Mouse (Mus musculus) MEL (cell line): ENCODE data around the gene Tatdn2. TPM values are rescaled to one million over a fixed set of nuclear protein-coding genes. Genes with fewer than 3 reads are reported as not detected.

Experiments used
- DNase-seq: peaks from one replicate; pipeline ENCODE4 v3.0.0; 2011; ENCODE audit warnings: low read depth, low spot score
- H3K27ac ChIP-seq: 2 replicates; pipeline ENCODE4 v1.5.1; 2012; ENCODE audit warnings: low read depth, mild to moderate bottlenecking, control low read depth, low read length, moderate library complexity; ENCODE audit not compliant: control insufficient read depth
- H3K27me3 ChIP-seq, 2 experiments: fragments of 150-350 bp in 1 of 2; sonication (generic) in 1 of 2; 2 replicates each; pipeline ENCODE4 v1.6.1; 2012; ENCODE audit warnings: low read length in 2 of 2, mild to moderate bottlenecking in 2 of 2, improper control_type of control experiment in 1 of 2, moderate library complexity in 1 of 2; ENCODE audit not compliant: insufficient read depth in 2 of 2, control insufficient read depth in 1 of 2
- H3K36me3 ChIP-seq, 2 experiments: 2 replicates each; pipeline ENCODE4 v1.6.1; 2012 to 2014; ENCODE audit warnings: low read length in 2 of 2, improper control_type of control experiment in 1 of 2, inconsistent platforms in 1 of 2, mild to moderate bottlenecking in 1 of 2; ENCODE audit not compliant: insufficient read depth in 2 of 2, control insufficient read depth in 1 of 2
- H3K4me1 ChIP-seq, 2 experiments: fragments of 150-350 bp in 1 of 2; sonication (generic) in 1 of 2; 2 replicates each; pipeline ENCODE4 v1.6.1; 2012; ENCODE audit warnings: low read length in 2 of 2, improper control_type of control experiment in 1 of 2, mild to moderate bottlenecking in 1 of 2; ENCODE audit not compliant: insufficient read depth in 2 of 2, control insufficient read depth in 1 of 2
- H3K4me3 ChIP-seq, 2 experiments: fragments of 150-350 bp in 1 of 2; sonication (generic) in 1 of 2; 2 replicates each; pipeline ENCODE4 v1.5.1; 2012; ENCODE audit warnings: low read depth in 2 of 2, low read length in 2 of 2, mild to moderate bottlenecking in 2 of 2, moderate library complexity in 2 of 2, control low read depth in 1 of 2, improper control_type of control experiment in 1 of 2; ENCODE audit not compliant: control insufficient read depth in 1 of 2, insufficient read depth in 1 of 2
- H3K79me2 ChIP-seq: 2 replicates; pipeline ENCODE4 v1.6.1; 2012; ENCODE audit warnings: mild to moderate bottlenecking, low read length, moderate library complexity; ENCODE audit not compliant: control insufficient read depth, poor library complexity, insufficient read depth
- H3K9ac ChIP-seq: 2 replicates; pipeline ENCODE4 v1.6.1; 2012; ENCODE audit warnings: low read depth, mild to moderate bottlenecking, control low read depth, low read length, moderate library complexity; ENCODE audit not compliant: control insufficient read depth, poor library complexity, severe bottlenecking
- H3K9me3 ChIP-seq: fragments of 150-350 bp; sonication (generic); replicated peaks from 2 replicates; pipeline ENCODE4 v1.6.1; 2012; ENCODE audit warnings: mild to moderate bottlenecking, low read length, improper control_type of control experiment, moderate library complexity; ENCODE audit not compliant: insufficient read depth
- BHLHE40 ChIP-seq: IDR thresholded peaks from 2 replicates; pipeline ENCODE4 v1.6.1; 2012; ENCODE audit warnings: low read depth, mild to moderate bottlenecking, inconsistent platforms, low read length, improper control_type of control experiment, borderline replicate concordance
- CHD1 ChIP-seq: IDR thresholded peaks from 2 replicates; pipeline ENCODE4 v1.6.1; 2012; ENCODE audit warnings: low read depth, mild to moderate bottlenecking, inconsistent platforms, low read length, improper control_type of control experiment
- EP300 ChIP-seq, 2 experiments: IDR thresholded peaks; 2 replicates each; pipeline ENCODE4 v1.6.1; 2011; ENCODE audit warnings: improper control_type of control experiment in 2 of 2, low read length in 2 of 2, low read depth in 1 of 2, mild to moderate bottlenecking in 1 of 2
- GATA1 ChIP-seq: IDR thresholded peaks from 2 replicates; pipeline ENCODE4 v1.6.1; 2011; ENCODE audit warnings: low read depth, low read length, improper control_type of control experiment
- KAT2A ChIP-seq: conservative IDR thresholded peaks from 2 replicates; pipeline ENCODE4 v1.6.1; 2012; ENCODE audit warnings: low read depth, low read length, improper control_type of control experiment, inconsistent platforms
- MAFK ChIP-seq: IDR thresholded peaks from 2 replicates; pipeline ENCODE4 v1.6.1; 2011; ENCODE audit warnings: low read depth, mild to moderate bottlenecking, low read length, improper control_type of control experiment, borderline replicate concordance
- MAZ ChIP-seq: IDR thresholded peaks from 2 replicates; pipeline ENCODE4 v1.6.1; 2012; ENCODE audit warnings: low read depth, mild to moderate bottlenecking, inconsistent platforms, low read length, improper control_type of control experiment
- MEF2A ChIP-seq: IDR thresholded peaks from 2 replicates; pipeline ENCODE4 v1.6.1; 2014; ENCODE audit warnings: low read depth, mild to moderate bottlenecking, inconsistent platforms, low read length, improper control_type of control experiment; ENCODE audit not compliant: poor library complexity, insufficient replicate concordance, severe bottlenecking; ENCODE audit errors: extremely low read depth
- POLR2A ChIP-seq, 2 experiments: IDR thresholded peaks; 2 replicates each; pipeline ENCODE4 v1.6.1; 2011 to 2012; ENCODE audit warnings: low read length in 2 of 2, mild to moderate bottlenecking in 2 of 2, control low read depth in 1 of 2, improper control_type of control experiment in 1 of 2, low read depth in 1 of 2, moderate library complexity in 1 of 2; ENCODE audit not compliant: control insufficient read depth in 1 of 2, insufficient read depth in 1 of 2, poor library complexity in 1 of 2
- POLR2AphosphoS2 ChIP-seq: IDR thresholded peaks from 2 replicates; pipeline ENCODE4 v1.6.1; 2011; ENCODE audit warnings: low read length, improper control_type of control experiment
- POLR2AphosphoS5 ChIP-seq: IDR thresholded peaks from 2 replicates; pipeline ENCODE4 v1.6.1; 2012; ENCODE audit warnings: low read depth, borderline replicate concordance, mild to moderate bottlenecking, inconsistent platforms, low read length, moderate library complexity, mixed read lengths
- SIN3A ChIP-seq: IDR thresholded peaks from 2 replicates; pipeline ENCODE4 v1.6.1; 2012; ENCODE audit warnings: low read length, improper control_type of control experiment, inconsistent platforms
- TAL1 ChIP-seq: IDR thresholded peaks from 2 replicates; pipeline ENCODE4 v1.6.1; 2012; ENCODE audit warnings: mild to moderate bottlenecking, inconsistent platforms, low read length, moderate library complexity, mixed read lengths
- UBTF ChIP-seq: IDR thresholded peaks from 2 replicates; pipeline ENCODE4 v1.6.1; 2012; ENCODE audit warnings: low read depth, mild to moderate bottlenecking, inconsistent platforms, low read length, improper control_type of control experiment, moderate library complexity, borderline replicate concordance; ENCODE audit not compliant: insufficient read depth
- polyA plus RNA-seq, 2 experiments: library from polyadenylated mRNA; stranded (reverse) in 1 of 2; unstranded in 1 of 2; fragments of >175 nt in 1 of 2; fragments of >200 nt in 1 of 2; gene quantifications; 2 replicates each; pipeline versions ENCODE4 v1.2.1 to v1.2.4; 2012; ENCODE audit warnings: low replicate concordance in 2 of 2, low read depth in 1 of 2; ENCODE audit not compliant: insufficient read length in 2 of 2, insufficient read depth in 1 of 2, missing spikeins in 1 of 2
- total RNA-seq: library from RNA; depleted of rRNA; stranded (reverse); fragments of 300-350 nt; gene quantifications from 2 replicates; pipeline ENCODE4 v1.2.3, GENCODE M21; 2012

The Tatdn2 gene
- total and polyA plus RNA-seq, 3 experiments: 102 to 136 (median 121) TPM

DNA sequence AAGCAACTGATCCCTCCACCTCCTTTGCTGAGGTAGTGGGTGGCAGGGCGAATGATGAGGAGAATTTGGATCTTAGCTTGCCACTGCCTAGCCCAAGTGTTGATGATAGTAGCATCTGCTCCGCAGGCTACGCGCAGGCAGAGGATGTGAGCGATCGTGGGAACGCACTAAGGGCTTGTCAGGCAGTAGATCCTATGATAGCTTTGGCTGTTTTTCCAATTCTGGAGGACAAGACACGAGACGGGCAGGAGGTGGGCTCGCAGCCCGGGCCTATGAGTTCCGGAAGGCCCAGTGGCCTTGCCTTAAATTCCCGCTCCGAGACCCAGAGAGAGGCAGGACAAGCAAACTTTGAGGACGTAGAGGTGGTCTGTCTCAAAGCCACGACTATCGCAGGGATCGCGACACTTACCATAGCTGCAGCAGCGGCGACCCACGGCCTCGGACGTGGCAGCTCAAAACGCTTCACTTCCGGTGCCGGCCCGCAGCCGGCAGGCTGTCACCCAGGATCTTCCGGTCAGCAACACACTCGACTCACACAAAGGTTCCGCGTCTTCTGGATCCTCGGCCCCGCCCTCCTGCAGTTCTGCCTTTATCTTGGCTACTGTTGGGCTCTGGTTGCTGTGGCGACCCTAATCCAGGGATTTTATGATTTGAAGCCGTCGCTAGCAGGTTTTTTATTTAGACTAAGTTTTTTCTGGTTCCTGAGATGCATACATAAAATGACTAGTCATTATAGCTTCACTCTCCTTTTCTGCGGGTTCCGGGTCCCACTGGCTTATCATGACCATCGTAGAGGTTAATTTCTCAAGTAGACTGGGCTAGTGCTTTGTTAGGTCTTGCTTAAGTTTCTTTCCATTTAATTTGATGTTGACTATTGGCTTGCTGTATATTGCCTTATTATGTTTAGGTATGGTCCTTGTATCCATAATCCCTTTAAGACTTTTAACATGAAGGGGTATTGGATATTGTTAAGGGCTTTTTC is 43.7 kb downstream of the Tatdn2 start, which contains the start of gene Sec13 (continued):
- TF ChIP-seq UBTF (no peak), BHLHE40 (no peak), SIN3A (peak; percentile 98), POLR2A (IDR thresholded peaks at IDR 0.05; ENCODE audit: control insufficient read depth in 1 of 2, insufficient read depth in 1 of 2, low read depth in 1 of 2, low read length in 2 of 2, poor library complexity in 1 of 2) (peak; percentile 49 to 94; a peak in 3 of 4 replicates), MAFK (no peak)

DNA sequence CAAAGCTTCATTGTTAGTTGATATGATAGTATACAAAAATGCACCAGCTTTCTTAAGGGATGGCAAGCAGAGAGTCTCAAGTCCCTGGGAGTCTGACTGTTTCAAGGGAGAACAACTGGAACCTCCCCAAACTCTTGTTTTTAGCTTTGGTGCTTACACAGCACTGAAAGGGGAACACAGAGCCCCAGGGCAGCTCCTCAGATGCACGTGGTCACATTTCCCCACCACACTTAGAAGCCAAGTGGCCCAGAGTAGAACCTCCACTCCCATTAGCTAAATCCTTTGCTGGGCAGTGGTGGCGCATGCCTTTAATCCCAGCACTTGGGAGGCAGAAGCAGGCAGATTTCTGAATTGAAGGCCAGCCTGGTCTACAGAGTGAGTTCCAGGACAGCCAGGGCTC is 44.6 kb downstream of the Tatdn2 start:
- Histone ChIP-seq H3K36me3 (peaks cover 5 to 7% of the 10 kb centered on the region in 2 experiments; a peak in 2 of 4 replicates), H3K27ac (no peak overlapping the region), H3K4me3 (no peak overlapping the region), H3K9me3 (no peaks in the 10 kb centered on the region), H3K9ac (no peak overlapping the region), H3K27me3 (peaks cover 4 to 5% of the 10 kb centered on the region in 2 experiments; a peak in 3 of 4 replicates), H3K79me2 (peaks cover 28% of the 10 kb centered on the region), H3K4me1 (peaks cover 0 to 9% of the 10 kb centered on the region in 2 experiments; a peak in 3 of 4 replicates)
- TF ChIP-seq KAT2A (no peak), POLR2AphosphoS5 (no peak), MEF2A (no peak), EP300 (IDR thresholded peaks at IDR 0.05; ENCODE audit: low read depth in 1 of 2, low read length in 2 of 2) (no peak), CHD1 (no peak), TAL1 (no peak)
- DNase-seq: peak; percentile 12

DNA sequence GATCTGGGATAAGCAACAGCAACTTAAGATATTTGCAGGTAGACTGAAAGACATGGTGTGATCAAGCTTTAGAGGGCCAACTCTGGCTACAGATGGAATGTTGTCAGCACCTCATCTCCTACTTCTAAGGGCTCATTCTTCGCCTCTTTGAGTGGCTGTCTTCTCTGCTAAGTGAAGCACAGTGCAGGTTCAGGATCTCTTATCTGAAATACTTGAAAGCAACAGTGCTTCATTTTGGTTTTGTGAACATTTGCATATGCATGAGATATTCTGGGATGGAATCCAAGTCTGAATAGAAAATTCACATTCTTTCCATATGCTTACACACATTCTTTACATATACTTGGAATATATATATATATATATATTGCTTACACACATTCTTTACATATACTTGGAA is 45.5 kb downstream of the Tatdn2 start:
- peaks cover 27% of the 10 kb centered on the region for H3K79me2 ChIP-seq
- DNase-seq: no peak
- H3K4me1 ChIP-seq: peaks cover 0 to 9% of the 10 kb centered on the region in 2 experiments; a peak in 3 of 4 replicates
- no peak overlapping the region for H3K27ac ChIP-seq
- H3K36me3 ChIP-seq: peaks cover 2 to 7% of the 10 kb centered on the region in 2 experiments; a peak in 2 of 4 replicates
- no peak overlapping the region for H3K4me3 ChIP-seq
- H3K27me3 ChIP-seq: peaks cover 6 to 7% of the 10 kb centered on the region in 2 experiments
- H3K9me3 ChIP-seq: no peaks in the 10 kb centered on the region
- no peak overlapping the region for H3K9ac ChIP-seq
- TF ChIP-seq BHLHE40 (no peak), MAZ (no peak), POLR2AphosphoS2 (no peak), POLR2A (IDR thresholded peaks at IDR 0.05; ENCODE audit: control insufficient read depth in 1 of 2, insufficient read depth in 1 of 2, low read depth in 1 of 2, low read length in 2 of 2, poor library complexity in 1 of 2) (no peak), GATA1 (no peak), MEF2A (no peak), KAT2A (no peak)
